Mouse (Mus musculus) c-Kit-positive CD71-negative TER-119-negative erythroid progenitor cells, embryonic 14.5 days (primary cell): ENCODE results near the gene Aox1.
"Not testable (repeated sequence)": the region's sequence is repeated elsewhere in the genome, so short reads cannot be mapped to it uniquely, and the experiment has no call there.

ENCODE experiments used
- DNase-seq: peaks from one replicate; pipeline ENCODE4 v3.0.0-alpha.2; 2013; ENCODE audit warnings: low read depth

The Aox1 gene

GRCm38 (mm10) chr1:58029636-58030117 is at the start of gene Aox1:
Aox1 (plus strand) TSS chr1:58029931.
- peak; percentile 23 for DNase-seq

GRCm38 (mm10) chr1:57989052-57989600 is 40.6 kb upstream of the Aox1 start:
- no peak for DNase-seq

- DNase-seq: no peak
Observed at GRCm38 (mm10) chr1:57991277-57991676, 38.5 kb upstream of the Aox1 start.

GRCm38 (mm10) chr1:57995432-57996132 is 34.1 kb upstream of the Aox1 start, which contains the start of gene Sgo2a:
Sgo2a (plus strand) TSS chr1:57995971.
- DNase-seq: peak; percentile 86

GRCm38 (mm10) chr1:57996133-57996615 is 33.6 kb upstream of the Aox1 start:
- DNase-seq: peak; percentile 4

- no peak for DNase-seq
Observed at GRCm38 (mm10) chr1:57998146-57998545, 31.6 kb upstream of the Aox1 start.

- DNase-seq: not testable (repeated sequence)
Observed at GRCm38 (mm10) chr1:58006388-58006787, 23.3 kb upstream of the Aox1 start.

- no peak for DNase-seq
Observed at GRCm38 (mm10) chr1:58018856-58019255, 10.9 kb upstream of the Aox1 start, which contains the start of gene Kctd18. Kctd18 (minus strand) TSS chr1:58018956.

GRCm38 (mm10) chr1:58027707-58028106 is 2.0 kb upstream of the Aox1 start:
- DNase-seq: no peak

- DNase-seq: no peak
Observed at GRCm38 (mm10) chr1:58030156-58030871, 583 bp downstream of the Aox1 start.

- DNase-seq: peak; percentile 53
Observed at GRCm38 (mm10) chr1:58031160-58031769, 1.5 kb downstream of the Aox1 start.

GRCm38 (mm10) chr1:58037306-58037705 is 7.6 kb downstream of the Aox1 start:
- DNase-seq: not testable (repeated sequence)

- no peak for DNase-seq
Observed at GRCm38 (mm10) chr1:58045076-58045475, 15.3 kb downstream of the Aox1 start.

GRCm38 (mm10) chr1:58045546-58045945 is 15.8 kb downstream of the Aox1 start:
- no peak for DNase-seq

- DNase-seq: no peak
Observed at GRCm38 (mm10) chr1:58046721-58047290, 17.1 kb downstream of the Aox1 start.

- DNase-seq: no peak
Observed at GRCm38 (mm10) chr1:58049126-58049525, 19.4 kb downstream of the Aox1 start.

- DNase-seq: no peak
Observed at GRCm38 (mm10) chr1:58055598-58055997, 25.9 kb downstream of the Aox1 start.

GRCm38 (mm10) chr1:58056074-58056807 is 26.5 kb downstream of the Aox1 start:
- no peak for DNase-seq

GRCm38 (mm10) chr1:58056939-58057338 is 27.2 kb downstream of the Aox1 start:
- no peak for DNase-seq

GRCm38 (mm10) chr1:58058846-58059245 is 29.1 kb downstream of the Aox1 start:
- DNase-seq: no peak

- DNase-seq: no peak
Observed at GRCm38 (mm10) chr1:58062131-58062530, 32.4 kb downstream of the Aox1 start.
